Mouse (Mus musculus) limb, embryonic 13.5 days (tissue): ENCODE measurements around the gene Polg. TPM values are rescaled to one million over a fixed set of nuclear protein-coding genes. Genes with fewer than 3 reads are reported as not detected.

ENCODE experiments used
- ATAC-seq: fragments of 200-750 bp; cut with Nextera tagmentation; 2 replicates; pipeline ENCODE4 v1.8.0; 2017; ENCODE audit warnings: low read depth, moderate number of reproducible peaks, moderate TSS enrichment; ENCODE audit not compliant: low FRiP score
- H3K27ac ChIP-seq: fragments of 300-500 bp; sonication (generic); 2 replicates; pipeline ENCODE4 v1.5.1; 2015; ENCODE audit warnings: inconsistent platforms, mild to moderate bottlenecking, moderate library complexity
- H3K27me3 ChIP-seq: fragments of 300-500 bp; sonication (generic); 2 replicates; pipeline ENCODE4 v1.6.1; 2015; ENCODE audit warnings: mild to moderate bottlenecking, inconsistent platforms
- H3K36me3 ChIP-seq: fragments of 300-500 bp; sonication (generic); 2 replicates; pipeline ENCODE4 v1.6.1; 2015; ENCODE audit warnings: inconsistent platforms, mild to moderate bottlenecking, moderate library complexity
- H3K4me1 ChIP-seq: fragments of 300-500 bp; sonication (generic); 2 replicates; pipeline ENCODE4 v1.6.1; 2015; ENCODE audit warnings: inconsistent platforms
- H3K4me2 ChIP-seq: fragments of 300-500 bp; sonication (generic); replicated peaks from 2 replicates; pipeline ENCODE4 v1.6.1; 2015; ENCODE audit warnings: inconsistent platforms, mild to moderate bottlenecking, moderate library complexity
- H3K4me3 ChIP-seq: fragments of 300-500 bp; sonication (generic); 2 replicates; pipeline ENCODE4 v1.5.1; 2015; ENCODE audit warnings: moderate library complexity, mild to moderate bottlenecking, inconsistent platforms
- H3K9ac ChIP-seq: fragments of 300-500 bp; sonication (generic); 2 replicates; pipeline ENCODE4 v1.6.1; 2015; ENCODE audit warnings: mild to moderate bottlenecking, inconsistent platforms
- H3K9me3 ChIP-seq: fragments of 300-500 bp; sonication (generic); 2 replicates; pipeline ENCODE4 v1.6.1; 2016; ENCODE audit warnings: inconsistent platforms
- WGBS: fragments of 180-500 bp; shearing (Covaris S2); methylation state at CpG from one replicate; pipeline ENCODE4 v1.1.7; 2015; 5-methylcytosine and 5-hydroxymethylcytosine counted together
- polyA plus RNA-seq: library from polyadenylated mRNA; unstranded; fragments of >200 nt; fragmentation: Nextera tagmentation; extraction: Ambion mirVana; gene quantifications from 2 replicates; pipeline ENCODE4 v1.2.1, GENCODE M21; 2015

The Polg gene
- 32.9 and 35.3 TPM in 2 replicates for polyA plus RNA-seq

DNA sequence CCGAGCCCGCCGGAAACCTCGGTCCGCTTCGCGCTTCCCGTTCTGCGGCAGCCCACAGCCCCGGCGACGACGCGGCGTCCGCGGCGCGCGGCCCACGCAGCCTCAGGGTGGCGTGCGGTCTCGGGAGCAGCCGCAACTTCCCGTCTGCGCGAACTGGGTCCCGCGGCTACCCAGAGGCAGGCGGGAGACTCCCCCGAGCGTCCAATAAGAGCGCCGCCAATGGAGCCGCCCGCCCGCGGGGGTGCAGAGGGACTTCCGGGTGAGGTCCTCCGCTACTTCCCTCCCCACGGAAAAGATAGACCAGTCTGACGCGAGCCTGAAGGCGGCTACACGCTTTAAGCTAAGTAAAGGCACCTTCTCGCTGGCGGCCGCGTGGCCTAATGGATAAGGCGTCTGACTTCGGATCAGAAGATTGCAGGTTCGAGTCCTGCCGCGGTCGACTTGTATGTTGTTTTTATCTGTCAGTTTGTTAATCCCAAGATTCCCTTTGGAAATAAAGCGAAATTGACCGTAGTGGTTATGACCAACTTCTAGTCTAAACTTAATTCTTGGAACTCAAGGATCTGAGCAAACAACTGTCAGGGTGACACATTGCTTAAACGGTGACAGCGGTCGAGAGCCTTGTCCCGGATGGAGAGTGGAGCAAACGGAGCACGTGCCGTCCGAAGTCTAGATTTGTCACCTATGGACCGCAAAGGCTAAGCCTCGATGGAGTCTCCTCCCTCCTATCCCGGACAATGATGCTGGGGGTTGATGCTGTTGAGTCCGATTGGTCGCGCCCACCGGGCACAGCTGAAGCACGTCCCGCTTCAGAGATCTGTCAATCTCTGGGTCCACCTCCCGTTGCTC lies at the start of gene Polg:
Gene Polg (minus strand): TSS at position 310 of the 849 bp plus-strand sequence.
- Histone ChIP-seq H3K36me3 (peaks cover 19% of the 10 kb centered on the region), H3K27me3 (peaks cover 4% of the 10 kb centered on the region; the same call in 1 of the 2 replicates), H3K9ac (peak within 1 kb of the TSS; percentile 88), H3K4me2 (peak within 1 kb of the TSS; percentile 97), H3K27ac (peak within 1 kb of the TSS; percentile 80), H3K9me3 (no peaks in the 10 kb centered on the region), H3K4me3 (peak within 1 kb of the TSS; percentile 89), H3K4me1 (peaks cover 31% of the 10 kb centered on the region)
- under 1% methylated on average over 62 of the region's 76 CpGs for WGBS
- ATAC-seq = peak; percentile 95

DNA sequence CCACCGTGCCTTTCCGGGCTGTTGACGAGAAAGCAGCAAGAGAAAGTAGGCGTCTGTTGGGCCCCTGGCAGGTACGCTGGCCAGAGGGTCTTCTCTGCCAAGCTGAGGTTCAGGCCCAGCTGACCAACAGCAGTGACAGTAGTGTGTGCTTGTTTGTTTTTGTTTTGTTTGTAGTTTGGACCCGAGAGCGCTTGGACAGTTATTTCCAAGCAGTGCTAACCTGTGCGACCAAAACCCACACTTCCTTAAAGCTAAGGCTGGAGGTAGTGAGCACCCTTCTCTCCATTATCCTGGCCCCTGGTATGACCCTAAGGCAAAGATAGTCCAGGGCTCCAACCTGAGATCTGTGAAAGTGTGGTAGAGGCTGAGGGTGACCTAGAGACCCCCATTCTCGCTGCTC lies 49.7 kb upstream of the Polg start:
- peaks cover 99% of the 10 kb centered on the region for H3K27me3 ChIP-seq
- no peaks in the 10 kb centered on the region; the same call in 1 of the 2 replicates for H3K9me3 ChIP-seq
- H3K36me3 ChIP-seq = no peaks in the 10 kb centered on the region
- peak overlapping the region; percentile 61; the same call in 1 of the 2 replicates for H3K9ac ChIP-seq
- H3K4me2 ChIP-seq = peak overlapping the region; percentile 72
- 35% methylated on average over 9 of the region's 9 CpGs for WGBS
- H3K4me3 ChIP-seq = peak overlapping the region; percentile 48
- H3K27ac ChIP-seq = no peak overlapping the region
- H3K4me1 ChIP-seq = peaks cover 11% of the 10 kb centered on the region; the same call in 1 of the 2 replicates
- ATAC-seq = no peak

DNA sequence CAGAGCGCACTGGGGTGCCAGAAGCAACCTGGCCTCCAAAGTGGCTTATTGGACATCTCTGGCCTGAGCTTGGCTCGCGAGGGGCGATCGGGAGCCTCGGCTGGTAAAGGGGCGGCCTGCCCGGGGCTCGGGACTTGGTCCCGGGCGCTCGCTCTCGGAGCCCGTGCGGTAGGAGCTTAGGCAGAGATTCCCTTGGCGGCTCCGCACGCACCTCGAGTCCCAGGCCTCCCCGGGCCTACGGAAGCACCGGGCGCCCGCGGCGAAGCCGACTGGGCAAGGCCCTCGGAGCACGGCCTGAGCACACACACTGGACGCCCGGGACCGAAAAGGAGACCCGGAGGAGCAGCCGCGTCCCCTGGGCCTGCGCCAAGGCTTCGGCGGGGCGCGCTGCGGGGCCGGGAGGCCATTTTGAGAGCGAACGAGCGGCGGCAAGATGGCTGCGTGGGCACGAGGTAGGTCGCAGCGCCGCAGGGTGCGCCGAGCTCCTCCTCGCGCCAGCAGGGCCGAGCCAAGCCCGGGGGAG lies 49.1 kb upstream of the Polg start:
- no peak overlapping the region for H3K27ac ChIP-seq
- H3K4me3 ChIP-seq = peak overlapping the region; percentile 48
- H3K9me3 ChIP-seq = no peaks in the 10 kb centered on the region; the same call in 1 of the 2 replicates
- peaks cover 11% of the 10 kb centered on the region; the same call in 1 of the 2 replicates for H3K4me1 ChIP-seq
- H3K36me3 ChIP-seq = no peaks in the 10 kb centered on the region
- no peak for ATAC-seq
- H3K4me2 ChIP-seq = peak overlapping the region; percentile 72
- H3K9ac ChIP-seq = peak overlapping the region; percentile 61
- WGBS = 1% methylated on average over 57 of the region's 57 CpGs
- peaks cover 99% of the 10 kb centered on the region for H3K27me3 ChIP-seq

DNA sequence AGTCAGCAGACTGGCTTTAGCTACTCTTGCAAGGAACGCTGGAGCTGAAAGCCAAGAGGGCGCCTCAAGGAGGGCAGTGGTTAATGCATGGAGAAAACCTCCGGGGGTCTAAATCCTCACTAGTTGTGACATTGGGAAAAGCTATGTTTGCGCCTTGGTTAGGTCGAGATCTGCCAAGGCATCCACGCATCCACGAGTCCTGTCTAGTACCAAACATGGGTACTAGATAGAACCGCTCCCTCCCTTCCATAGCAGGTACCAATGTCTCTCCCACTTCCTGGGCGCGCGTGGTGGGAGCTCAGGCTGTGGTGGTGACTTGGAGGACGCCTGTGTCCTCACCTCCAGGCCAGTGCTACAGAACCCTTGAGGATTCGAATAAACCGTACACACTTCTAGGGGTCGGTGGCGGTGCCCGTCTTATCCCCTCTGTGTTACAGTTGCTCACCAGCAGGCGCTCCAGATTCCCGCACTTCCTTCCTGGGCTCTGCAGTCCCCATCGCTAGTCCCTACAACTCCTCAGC lies 48.3 kb upstream of the Polg start:
- no peaks in the 10 kb centered on the region; the same call in 1 of the 2 replicates for H3K9me3 ChIP-seq
- no peak overlapping the region for H3K9ac ChIP-seq
- no peak for ATAC-seq
- peaks cover 7% of the 10 kb centered on the region; the same call in 1 of the 2 replicates for H3K4me1 ChIP-seq
- H3K27ac ChIP-seq = no peak overlapping the region
- H3K36me3 ChIP-seq = no peaks in the 10 kb centered on the region
- no peak overlapping the region for H3K4me3 ChIP-seq
- peaks cover 100% of the 10 kb centered on the region for H3K27me3 ChIP-seq
- no peak overlapping the region for H3K4me2 ChIP-seq
- WGBS = 3% methylated on average over 20 of the region's 20 CpGs

DNA sequence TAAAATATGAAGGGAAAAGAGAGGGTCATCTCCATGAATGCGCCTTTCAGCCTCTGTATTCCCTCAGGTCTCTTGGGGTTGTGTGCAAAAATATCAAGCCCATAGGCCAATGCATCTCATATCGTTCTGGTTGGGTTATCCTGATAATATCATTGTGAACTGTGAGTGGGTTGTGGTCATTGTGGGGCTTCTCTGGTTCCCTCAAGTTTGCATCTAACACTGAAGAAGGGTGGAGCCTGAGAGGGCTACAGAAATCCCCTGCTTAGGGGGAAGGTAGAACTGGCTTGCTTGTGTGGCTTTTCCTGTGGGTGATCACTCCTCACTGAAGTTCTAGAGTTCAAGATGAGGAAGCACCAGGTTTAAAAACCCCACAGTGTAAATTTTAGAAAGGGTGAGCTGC lies 47.3 kb upstream of the Polg start:
- peaks cover 100% of the 10 kb centered on the region for H3K27me3 ChIP-seq
- no peak overlapping the region for H3K27ac ChIP-seq
- H3K36me3 ChIP-seq = no peaks in the 10 kb centered on the region
- H3K9me3 ChIP-seq = no peaks in the 10 kb centered on the region; the same call in 1 of the 2 replicates
- peaks cover 11% of the 10 kb centered on the region for H3K4me1 ChIP-seq
- no peak overlapping the region for H3K4me2 ChIP-seq
- WGBS = 6% methylated on average over 2 of the region's 2 CpGs
- no peak overlapping the region for H3K4me3 ChIP-seq
- no peak for ATAC-seq
- no peak overlapping the region for H3K9ac ChIP-seq

DNA sequence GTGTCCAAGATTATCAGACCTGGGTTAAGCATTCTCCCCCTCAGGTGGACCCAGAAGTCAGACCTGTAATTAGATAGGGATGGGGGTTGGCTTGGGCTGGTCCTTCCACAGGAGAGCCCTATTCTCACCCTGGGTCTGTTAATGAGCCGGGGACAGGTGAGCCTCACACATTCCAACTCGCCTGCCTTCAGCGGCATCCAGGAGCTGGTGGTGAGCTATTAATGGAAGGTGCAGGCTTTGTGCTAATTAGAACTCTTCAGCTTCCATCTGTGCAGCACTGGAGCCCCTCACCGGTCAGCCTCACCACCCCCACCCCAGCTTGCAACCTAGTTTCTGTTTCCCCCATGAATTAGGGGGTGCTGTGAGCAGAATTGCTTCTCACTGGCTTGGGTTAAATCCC lies 46.3 kb upstream of the Polg start:
- WGBS = 3% methylated on average over 4 of the region's 4 CpGs
- H3K27ac ChIP-seq = no peak overlapping the region
- H3K4me3 ChIP-seq = no peak overlapping the region
- H3K9ac ChIP-seq = no peak overlapping the region
- peaks cover 14% of the 10 kb centered on the region for H3K4me1 ChIP-seq
- peaks cover 100% of the 10 kb centered on the region for H3K27me3 ChIP-seq
- no peak for ATAC-seq
- H3K9me3 ChIP-seq = no peaks in the 10 kb centered on the region; the same call in 1 of the 2 replicates
- no peak overlapping the region for H3K4me2 ChIP-seq
- H3K36me3 ChIP-seq = no peaks in the 10 kb centered on the region

DNA sequence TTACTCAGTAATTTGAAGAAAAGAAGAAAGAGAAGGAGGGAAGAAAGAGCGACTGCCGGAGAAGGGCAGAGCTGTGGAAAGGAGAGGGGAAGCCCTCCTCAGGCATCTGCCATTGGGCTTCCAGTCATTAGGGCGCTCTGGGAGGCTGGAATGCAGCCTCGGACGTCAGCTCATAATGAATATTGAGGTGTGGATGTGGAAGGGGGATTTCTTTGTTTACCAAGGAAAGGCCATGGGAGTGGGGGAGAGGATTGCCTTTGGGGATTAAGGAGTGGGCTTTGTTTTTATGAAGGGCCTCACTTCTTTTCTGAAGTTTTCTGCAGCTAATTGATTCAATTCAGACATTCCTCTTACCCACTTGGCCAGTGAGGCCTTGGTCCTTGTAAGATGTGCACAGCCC lies 45.5 kb upstream of the Polg start:
- WGBS = 3% methylated on average over 5 of the region's 5 CpGs
- Histone ChIP-seq H3K9ac (no peak overlapping the region), H3K27ac (no peak overlapping the region), H3K27me3 (peaks cover 100% of the 10 kb centered on the region), H3K36me3 (no peaks in the 10 kb centered on the region), H3K4me2 (no peak overlapping the region), H3K9me3 (no peaks in the 10 kb centered on the region; the same call in 1 of the 2 replicates), H3K4me1 (peaks cover 14% of the 10 kb centered on the region), H3K4me3 (no peak overlapping the region)
- no peak for ATAC-seq

DNA sequence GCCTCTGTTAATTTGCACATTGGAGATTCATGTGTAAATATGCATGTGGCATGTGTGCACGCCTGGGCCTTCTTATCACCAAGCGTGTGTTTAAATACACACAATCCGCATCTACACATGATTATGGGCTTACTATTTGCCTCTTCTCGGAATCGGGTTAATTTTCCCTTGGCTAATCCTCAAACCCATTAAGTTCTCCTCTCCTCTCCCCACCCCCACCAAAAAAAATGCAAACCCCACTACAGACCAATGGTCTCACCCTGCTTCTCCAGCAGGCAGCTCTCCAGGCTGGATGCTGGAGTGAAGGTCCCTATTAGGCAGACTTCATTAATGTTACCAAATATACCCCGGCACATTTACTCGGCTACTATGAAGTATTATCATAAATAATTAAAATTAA lies 45.0 kb upstream of the Polg start:
- H3K4me3 ChIP-seq = no peak overlapping the region
- no peaks in the 10 kb centered on the region for H3K36me3 ChIP-seq
- 13% methylated on average over 7 of the region's 7 CpGs for WGBS
- no peak overlapping the region for H3K27ac ChIP-seq
- H3K9ac ChIP-seq = no peak overlapping the region
- peaks cover 14% of the 10 kb centered on the region for H3K4me1 ChIP-seq
- no peak overlapping the region for H3K4me2 ChIP-seq
- H3K9me3 ChIP-seq = no peaks in the 10 kb centered on the region; the same call in 1 of the 2 replicates
- peaks cover 100% of the 10 kb centered on the region for H3K27me3 ChIP-seq
- no peak for ATAC-seq

DNA sequence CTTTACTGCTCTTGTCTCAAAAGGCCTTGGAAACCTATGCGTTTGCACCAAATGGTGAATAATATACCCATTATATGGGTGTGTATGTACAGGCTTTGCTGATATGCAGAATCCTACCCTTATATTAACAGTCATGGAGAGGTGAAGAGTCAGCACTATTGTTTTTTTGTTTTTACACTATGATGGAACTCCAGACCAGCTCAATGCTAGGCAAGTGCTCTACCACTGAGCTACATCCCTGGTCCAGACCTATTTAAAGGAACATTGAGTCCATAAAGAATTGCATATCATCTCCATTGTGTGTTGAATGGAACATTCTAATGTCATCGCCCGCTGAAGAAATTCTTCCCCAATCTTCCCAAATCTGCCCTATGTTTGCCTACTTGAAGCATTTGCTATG lies 44.5 kb upstream of the Polg start:
- WGBS = 20% methylated on average over 3 of the region's 3 CpGs
- Histone ChIP-seq H3K9me3 (no peaks in the 10 kb centered on the region; the same call in 1 of the 2 replicates), H3K36me3 (no peaks in the 10 kb centered on the region), H3K9ac (no peak overlapping the region), H3K4me1 (peaks cover 18% of the 10 kb centered on the region), H3K4me3 (no peak overlapping the region), H3K4me2 (no peak overlapping the region), H3K27ac (no peak overlapping the region), H3K27me3 (peaks cover 100% of the 10 kb centered on the region)
- ATAC-seq = no peak

DNA sequence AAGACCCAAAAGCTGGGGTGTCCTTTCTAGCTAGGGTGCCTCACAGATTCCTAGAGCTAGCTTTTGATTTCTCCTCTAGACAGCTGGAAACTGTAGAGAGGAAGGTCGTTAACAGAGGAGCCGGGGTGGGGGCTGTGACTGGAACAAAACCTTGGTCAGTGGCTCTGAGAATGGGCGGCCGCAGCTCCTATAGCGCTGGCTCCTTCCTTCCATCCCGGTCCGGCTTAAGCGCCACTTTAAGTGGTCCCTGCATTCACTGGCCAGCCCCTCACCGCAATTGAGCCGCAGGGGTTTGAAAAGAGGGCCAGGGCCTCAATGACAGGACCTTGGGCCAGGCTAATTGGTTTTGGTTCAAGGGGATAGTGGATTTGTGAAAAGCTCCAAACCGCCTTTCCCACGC lies 43.5 kb upstream of the Polg start:
- WGBS = 5% methylated on average over 12 of the region's 12 CpGs
- Histone ChIP-seq H3K4me3 (no peak overlapping the region), H3K27me3 (peaks cover 100% of the 10 kb centered on the region), H3K36me3 (no peaks in the 10 kb centered on the region), H3K4me2 (no peak overlapping the region), H3K27ac (no peak overlapping the region), H3K9me3 (no peaks in the 10 kb centered on the region; the same call in 1 of the 2 replicates), H3K9ac (no peak overlapping the region), H3K4me1 (peaks cover 19% of the 10 kb centered on the region)
- ATAC-seq = no peak

DNA sequence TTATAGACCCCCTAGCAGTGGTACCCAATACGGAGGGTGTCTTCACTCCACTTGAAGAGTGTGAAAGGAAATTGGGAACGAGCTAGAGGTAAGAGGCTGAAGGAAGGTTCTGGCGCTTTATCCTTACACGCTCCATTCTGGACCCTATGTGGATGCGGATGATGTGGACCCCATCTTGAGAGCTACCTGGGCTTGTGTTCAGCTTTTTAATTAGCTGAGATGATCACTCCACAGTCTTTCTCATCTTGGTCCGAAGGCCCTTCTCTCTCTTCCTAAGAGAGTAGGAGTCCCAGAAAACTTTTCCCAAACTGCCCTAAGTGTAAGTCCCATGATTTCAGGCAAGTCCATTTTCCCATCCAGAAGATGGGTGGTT lies 43.1 kb upstream of the Polg start:
- peaks cover 23% of the 10 kb centered on the region for H3K4me1 ChIP-seq
- no peak overlapping the region for H3K27ac ChIP-seq
- H3K9me3 ChIP-seq = no peaks in the 10 kb centered on the region; the same call in 1 of the 2 replicates
- no peak overlapping the region for H3K4me3 ChIP-seq
- 4% methylated on average over 6 of the region's 6 CpGs for WGBS
- H3K27me3 ChIP-seq = peaks cover 100% of the 10 kb centered on the region
- no peaks in the 10 kb centered on the region for H3K36me3 ChIP-seq
- no peak for ATAC-seq
- no peak overlapping the region; the same call in 1 of the 2 replicates for H3K4me2 ChIP-seq
- H3K9ac ChIP-seq = no peak overlapping the region
